Mouse (Mus musculus) midbrain, embryonic 14.5 days (tissue): Measurements from ENCODE around the gene Tox3. TPM values are rescaled to one million over a fixed set of nuclear protein-coding genes. Genes with fewer than 3 reads are reported as not detected.

ENCODE experiments used
- ATAC-seq: fragments of 200-750 bp; cut with Nextera tagmentation; 2 replicates; pipeline ENCODE4 v1.8.0; 2017; ENCODE audit warnings: moderate number of reproducible peaks, moderate library complexity; ENCODE audit not compliant: low FRiP score, low TSS enrichment
- DNase-seq: peaks from one replicate; pipeline ENCODE4 v3.0.0-alpha.2; 2015
- H3K27ac ChIP-seq: fragments of 300-500 bp; sonication (generic); replicated peaks from 2 replicates; pipeline ENCODE4 v1.5.1; 2014; ENCODE audit warnings: mild to moderate bottlenecking, low read depth, low read length, moderate library complexity
- H3K27me3 ChIP-seq: fragments of 300-500 bp; sonication (generic); 2 replicates; pipeline ENCODE4 v1.6.1; 2014; ENCODE audit warnings: low read length, control low read depth, mixed read lengths; ENCODE audit not compliant: control insufficient read depth, insufficient read depth
- H3K36me3 ChIP-seq: fragments of 300-500 bp; sonication (generic); 2 replicates; pipeline ENCODE4 v1.6.1; 2014; ENCODE audit warnings: low read length, control low read depth; ENCODE audit not compliant: control insufficient read depth, insufficient read depth
- H3K4me1 ChIP-seq: fragments of 300-500 bp; sonication (generic); 2 replicates; pipeline ENCODE4 v1.6.1; 2014; ENCODE audit warnings: mild to moderate bottlenecking, antibody characterized with exemption, low read length, control low read depth; ENCODE audit not compliant: control insufficient read depth, insufficient read depth
- H3K4me2 ChIP-seq: fragments of 300-500 bp; sonication (generic); 2 replicates; pipeline ENCODE4 v1.6.1; 2014; ENCODE audit warnings: mild to moderate bottlenecking, low read length, moderate library complexity
- H3K4me3 ChIP-seq: fragments of 300-500 bp; sonication (generic); replicated peaks from 2 replicates; pipeline ENCODE4 v1.5.1; 2014; ENCODE audit warnings: low read depth, low read length
- H3K9ac ChIP-seq: fragments of 300-500 bp; sonication (generic); replicated peaks from 2 replicates; pipeline ENCODE4 v1.6.1; 2014; ENCODE audit warnings: mild to moderate bottlenecking, low read length, moderate library complexity
- H3K9me3 ChIP-seq: fragments of 300-500 bp; sonication (generic); 2 replicates; pipeline ENCODE4 v1.6.1; 2016; ENCODE audit warnings: low read length, control low read depth, mixed read lengths; ENCODE audit not compliant: control insufficient read depth
- WGBS: fragments of 180-500 bp; shearing (Covaris S2); extraction: QIAGEN DNeasy Blood & Tissue Kit; methylation state at CpG from one replicate; pipeline ENCODE4 v1.1.7; 2014; 5-methylcytosine and 5-hydroxymethylcytosine counted together
- polyA plus RNA-seq: library from polyadenylated mRNA; unstranded; fragments of >200 nt; fragmentation: Nextera tagmentation; extraction: Ambion mirVana; gene quantifications from 2 replicates; pipeline ENCODE4 v1.2.1, GENCODE M21; 2014

The Tox3 gene
- polyA plus RNA-seq, 1 experiment from 2014 or later: 40.2 TPM

DNA sequence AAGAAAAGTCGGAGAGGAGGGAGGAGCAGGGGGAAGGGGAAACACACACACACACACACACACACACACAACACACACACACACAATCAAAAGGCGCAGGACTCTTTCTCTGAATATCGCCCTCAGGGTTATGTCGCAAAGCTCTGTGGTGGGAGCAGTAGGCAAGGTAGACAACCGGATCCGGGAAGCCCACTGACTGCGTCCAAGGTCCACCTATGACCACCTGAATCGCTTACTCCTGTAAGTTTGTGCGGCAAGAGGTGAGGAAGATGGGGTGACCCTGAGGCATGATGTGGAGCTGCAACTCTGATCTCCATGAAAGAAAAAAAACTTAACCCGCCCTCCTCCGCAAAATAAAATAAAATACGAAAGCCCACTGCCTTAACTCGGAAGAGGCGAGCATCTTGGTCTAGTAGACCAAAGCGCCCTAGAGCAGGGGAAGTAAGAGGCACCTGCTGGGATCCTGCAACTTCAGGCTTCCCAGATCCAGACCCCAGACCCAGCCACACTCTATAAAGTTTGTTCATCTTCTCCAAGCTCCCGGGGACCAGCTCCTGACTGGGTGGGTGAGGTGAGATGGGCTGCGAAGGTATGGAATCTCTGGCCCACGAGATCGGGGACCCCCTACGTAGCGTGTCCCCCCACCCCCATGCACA, 1.1 kb downstream of the Tox3 start:
- DNase-seq: peak; percentile 55
- no peaks in the 10 kb centered on the region for H3K27me3 ChIP-seq
- peak overlapping the region; percentile 99 for H3K27ac ChIP-seq
- H3K4me1 ChIP-seq: peaks cover 20% of the 10 kb centered on the region
- H3K9me3 ChIP-seq: no peaks in the 10 kb centered on the region
- peak overlapping the region; percentile 85 for H3K4me3 ChIP-seq
- H3K9ac ChIP-seq: peak overlapping the region; percentile 99
- WGBS: 1% methylated on average over 21 of the region's 21 CpGs
- peak overlapping the region; percentile 86 for H3K4me2 ChIP-seq
- H3K36me3 ChIP-seq: peaks cover 2% of the 10 kb centered on the region; the same call in 1 of the 2 replicates
- ATAC-seq: no peak

DNA sequence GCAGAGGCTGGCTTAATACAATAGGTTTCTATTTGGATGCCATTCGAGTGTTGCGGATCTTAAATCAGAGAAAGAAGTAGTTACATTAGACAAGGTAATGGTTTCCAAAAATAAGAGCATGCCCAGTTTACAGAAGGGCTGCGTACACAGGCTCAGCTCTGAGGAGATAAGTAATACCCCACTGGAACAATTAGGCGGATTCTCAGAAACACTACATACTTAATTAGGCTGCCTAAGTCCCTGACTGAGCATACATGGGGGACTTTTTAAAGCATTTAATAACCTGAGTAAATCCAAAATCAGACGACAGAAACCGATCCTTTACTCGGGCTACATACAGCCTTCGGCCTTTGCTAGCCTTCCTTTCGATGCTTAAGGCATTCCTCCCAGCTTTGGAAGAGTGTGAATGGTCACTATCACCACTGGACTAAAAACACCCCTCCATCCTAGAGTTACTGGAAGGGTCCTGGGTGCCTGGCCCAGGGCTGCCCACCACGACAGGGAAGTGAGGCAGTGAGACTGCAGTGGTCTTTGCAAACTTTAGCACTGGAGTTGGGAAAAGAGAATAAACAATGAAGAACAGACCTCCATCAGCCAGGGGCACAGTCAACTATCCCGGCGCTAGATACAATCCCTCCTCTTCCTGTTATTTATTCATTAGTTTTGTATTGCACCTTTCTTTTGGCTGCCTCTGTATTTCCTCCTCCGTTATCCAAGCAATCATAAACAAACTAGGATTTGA, 1.8 kb downstream of the Tox3 start:
- H3K36me3 ChIP-seq: peaks cover 5% of the 10 kb centered on the region; the same call in 1 of the 2 replicates
- peak overlapping the region; percentile 86 for H3K4me2 ChIP-seq
- H3K27ac ChIP-seq: peak overlapping the region; percentile 99
- H3K9ac ChIP-seq: peak overlapping the region; percentile 99
- H3K27me3 ChIP-seq: no peaks in the 10 kb centered on the region
- peak overlapping the region; percentile 85 for H3K4me3 ChIP-seq
- peak; percentile 43 for DNase-seq
- H3K4me1 ChIP-seq: peaks cover 23% of the 10 kb centered on the region
- 3% methylated on average over 13 of the region's 13 CpGs for WGBS
- H3K9me3 ChIP-seq: no peaks in the 10 kb centered on the region
- ATAC-seq: no peak

DNA sequence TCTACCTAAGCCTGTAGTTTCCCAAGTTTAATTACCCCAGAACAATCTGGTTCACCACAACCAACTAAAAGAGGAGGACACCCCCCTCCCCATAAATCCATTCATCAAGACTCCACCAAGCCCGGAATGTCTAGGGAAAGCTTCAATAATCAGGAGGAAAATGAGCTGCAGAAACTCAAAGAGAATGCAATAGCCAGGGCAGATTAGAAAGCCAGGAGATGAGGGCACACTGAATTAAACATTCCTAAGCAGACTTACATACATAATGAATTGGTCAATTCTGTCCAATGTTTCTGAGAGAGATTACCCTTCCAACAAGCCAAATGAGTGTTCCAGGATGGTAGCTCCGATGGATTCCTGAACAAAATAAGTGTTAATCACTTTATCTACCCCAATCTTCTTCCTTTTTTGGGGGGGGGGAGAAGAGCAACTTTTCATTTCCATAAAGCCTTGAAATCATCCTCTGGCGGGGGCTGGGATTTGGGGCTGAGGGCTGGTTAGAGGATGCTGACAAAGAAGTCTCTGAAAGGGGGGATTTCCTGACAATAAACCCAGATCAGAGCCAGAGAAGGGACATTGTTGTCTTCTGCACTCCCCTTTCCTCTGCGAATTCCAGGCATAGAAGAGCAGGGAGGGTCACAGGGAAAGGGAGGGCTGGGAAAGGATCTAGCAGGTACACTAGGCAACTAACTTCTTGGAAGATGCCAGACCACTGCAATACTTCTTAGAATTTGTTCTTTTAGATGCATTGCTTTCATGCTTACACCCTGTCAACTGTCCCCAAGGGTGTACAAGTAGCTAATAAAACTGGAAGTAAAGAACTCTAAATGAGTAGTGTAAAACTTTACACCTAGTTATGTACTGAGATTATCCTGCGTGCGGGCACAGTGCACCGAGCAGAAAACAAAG, 17.5 kb downstream of the Tox3 start:
- H3K4me1 ChIP-seq: peaks cover 30% of the 10 kb centered on the region
- WGBS: 22% methylated on average over 7 of the region's 7 CpGs

DNA sequence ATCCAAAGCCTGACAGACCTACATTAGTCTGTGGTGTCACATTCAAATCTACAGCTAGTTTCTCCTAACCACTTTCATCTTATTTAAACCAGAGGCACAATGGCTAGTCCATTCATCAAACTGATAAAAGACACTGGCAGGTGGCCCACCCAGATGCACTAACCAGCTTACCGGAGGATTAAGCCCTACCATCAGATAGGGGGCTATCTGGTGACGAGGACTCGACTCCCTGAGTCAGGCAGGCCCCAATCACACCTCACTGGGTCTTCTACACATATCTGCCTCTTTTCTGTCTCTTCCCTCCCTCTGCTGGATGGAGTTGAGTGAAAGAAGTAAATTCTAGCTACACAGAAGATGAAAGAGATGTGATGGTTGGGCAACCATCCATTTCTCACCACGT, 24.3 kb downstream of the Tox3 start:
- Histone ChIP-seq H3K4me3 (no peak overlapping the region), H3K9me3 (no peaks in the 10 kb centered on the region), H3K4me2 (peak overlapping the region; percentile 17; the same call in 1 of the 2 replicates), H3K27me3 (no peaks in the 10 kb centered on the region), H3K27ac (peak overlapping the region; percentile 34; the same call in 1 of the 2 replicates), H3K9ac (no peak overlapping the region), H3K4me1 (peaks cover 43% of the 10 kb centered on the region), H3K36me3 (peaks cover under 1% of the 10 kb centered on the region)
- ATAC-seq: no peak
- peak; percentile 19 for DNase-seq
- 7% methylated on average over 4 of the region's 4 CpGs for WGBS

More for the DNA sequence above, 17.5 kb downstream of the Tox3 start:
- H3K9me3 ChIP-seq: no peaks in the 10 kb centered on the region
- H3K27me3 ChIP-seq: no peaks in the 10 kb centered on the region
- H3K27ac ChIP-seq: peak overlapping the region; percentile 58
- ATAC-seq: no peak; the same call in 1 of the 2 replicates
- DNase-seq: peak; percentile 57
- H3K4me3 ChIP-seq: no peak overlapping the region
- no peak overlapping the region for H3K9ac ChIP-seq
- peak overlapping the region; percentile 9; the same call in 1 of the 2 replicates for H3K4me2 ChIP-seq
- peaks cover 7% of the 10 kb centered on the region for H3K36me3 ChIP-seq

DNA sequence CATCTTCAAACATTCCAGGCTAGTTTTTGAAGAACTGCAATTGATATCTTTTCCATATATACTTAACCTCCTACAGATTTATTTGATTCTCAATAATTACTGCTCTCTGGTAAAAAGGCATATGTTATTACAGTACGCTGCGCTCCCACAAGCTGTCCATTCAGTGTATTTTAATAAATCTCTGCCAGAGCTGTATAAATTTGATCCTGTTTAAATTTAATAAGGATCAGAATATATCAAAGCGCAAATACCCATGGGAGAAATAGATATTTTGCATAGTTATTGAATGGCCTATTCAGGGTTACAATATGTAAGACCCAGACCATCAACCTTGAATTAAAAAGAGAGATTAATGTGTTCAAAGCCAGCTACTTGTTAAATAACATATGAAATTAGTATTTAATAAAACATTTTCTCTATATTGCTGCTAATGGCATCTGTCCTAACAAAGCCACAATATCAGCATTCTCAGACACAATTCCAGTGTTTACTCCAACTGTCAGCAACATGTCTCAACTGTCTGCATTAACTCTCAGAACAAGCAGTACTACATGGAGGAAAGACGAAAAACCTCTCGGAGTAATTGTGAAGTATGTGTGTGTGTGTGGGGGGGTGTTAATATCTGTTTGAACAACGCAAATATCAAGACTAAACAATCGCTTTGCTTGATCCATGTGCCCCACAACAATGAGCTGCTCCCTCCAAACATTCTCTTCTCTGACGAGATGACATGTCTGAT, 25.3 kb downstream of the Tox3 start:
- Histone ChIP-seq H3K36me3 (peaks cover 6% of the 10 kb centered on the region), H3K27ac (no peak overlapping the region; the same call in 1 of the 2 replicates), H3K4me1 (peaks cover 43% of the 10 kb centered on the region), H3K4me2 (no peak overlapping the region), H3K9ac (no peak overlapping the region), H3K4me3 (no peak overlapping the region), H3K27me3 (no peaks in the 10 kb centered on the region), H3K9me3 (no peaks in the 10 kb centered on the region)
- ATAC-seq (no peak), DNase-seq (peak; percentile 64)
- 39% methylated on average over 8 of the region's 8 CpGs for WGBS

DNA sequence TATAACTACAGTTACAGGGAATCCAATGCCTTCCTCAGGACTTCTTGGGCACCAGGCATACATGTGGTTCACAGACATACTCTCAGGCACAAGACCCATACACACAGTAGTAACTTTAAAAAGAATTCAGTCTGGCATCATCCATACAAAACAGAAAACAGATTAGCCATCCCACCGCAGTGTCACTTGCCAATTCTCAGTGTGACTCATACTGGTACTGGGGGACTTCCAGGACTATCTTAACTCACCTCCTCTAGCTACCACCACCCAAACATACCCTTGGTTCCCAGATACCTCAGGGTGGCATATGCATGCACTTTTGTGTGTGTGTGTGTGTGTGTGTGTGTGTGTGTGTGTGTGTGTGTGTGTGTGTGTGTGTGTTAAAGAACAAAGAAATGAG, 26.9 kb downstream of the Tox3 start:
- no peak overlapping the region for H3K27ac ChIP-seq
- H3K9ac ChIP-seq: no peak overlapping the region
- peaks cover 41% of the 10 kb centered on the region for H3K4me1 ChIP-seq
- no peaks in the 10 kb centered on the region for H3K27me3 ChIP-seq
- no peaks in the 10 kb centered on the region for H3K9me3 ChIP-seq
- H3K4me3 ChIP-seq: no peak overlapping the region
- no peak for DNase-seq
- no peak overlapping the region for H3K4me2 ChIP-seq
- ATAC-seq: no peak
- H3K36me3 ChIP-seq: peaks cover 6% of the 10 kb centered on the region
- 96% methylated on average over 1 of the region's 1 CpGs for WGBS

DNA sequence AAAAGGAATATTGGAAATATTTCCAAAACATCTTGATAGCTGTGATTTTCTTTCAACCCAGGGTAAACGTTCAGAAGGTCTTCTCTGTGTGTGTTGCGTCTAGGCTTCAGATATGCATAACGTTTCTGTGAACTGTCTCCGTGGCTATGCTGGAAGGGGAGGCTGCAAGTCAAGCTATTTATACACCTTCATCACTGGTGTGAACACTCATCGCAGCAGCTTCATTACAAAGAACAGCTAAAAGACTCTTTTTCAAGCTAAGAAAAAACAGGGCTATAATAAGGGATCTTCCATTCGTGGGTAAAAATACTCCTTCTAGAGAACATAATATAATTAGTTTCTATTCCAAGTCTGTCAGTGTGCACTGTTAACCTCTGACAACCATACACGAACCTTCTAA, 33.8 kb downstream of the Tox3 start:
- H3K4me2 ChIP-seq: no peak overlapping the region
- H3K4me3 ChIP-seq: no peak overlapping the region
- H3K4me1 ChIP-seq: peaks cover 7% of the 10 kb centered on the region
- ATAC-seq: no peak
- no peak overlapping the region for H3K27ac ChIP-seq
- peaks cover 6% of the 10 kb centered on the region for H3K36me3 ChIP-seq
- WGBS: 51% methylated on average over 7 of the region's 7 CpGs
- no peaks in the 10 kb centered on the region for H3K27me3 ChIP-seq
- no peak for DNase-seq
- no peak overlapping the region for H3K9ac ChIP-seq
- H3K9me3 ChIP-seq: no peaks in the 10 kb centered on the region

DNA sequence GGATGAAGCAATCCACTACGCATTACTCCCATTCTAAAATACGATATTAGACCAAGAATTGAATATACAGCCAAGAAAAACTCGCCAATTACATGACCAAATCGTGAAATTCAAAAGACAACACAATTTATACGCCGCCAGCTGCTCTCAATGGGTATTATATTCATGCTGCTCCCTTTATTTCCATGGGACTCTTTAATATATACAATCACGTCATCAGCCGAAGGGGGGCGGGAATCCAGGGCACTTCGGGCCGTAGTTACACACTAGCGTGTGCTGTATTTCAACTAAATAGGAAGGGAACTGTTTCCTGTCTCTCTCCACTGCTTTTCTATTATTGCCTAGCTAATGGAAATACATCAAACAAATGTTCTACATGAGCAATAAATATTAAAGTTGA, 45.2 kb downstream of the Tox3 start:
- DNase-seq: peak; percentile 82
- no peaks in the 10 kb centered on the region for H3K9me3 ChIP-seq
- peaks cover 60% of the 10 kb centered on the region for H3K4me1 ChIP-seq
- H3K4me2 ChIP-seq: peak overlapping the region; percentile 41
- peak; percentile 57; the same call in 1 of the 2 replicates for ATAC-seq
- WGBS: 22% methylated on average over 12 of the region's 12 CpGs
- H3K36me3 ChIP-seq: 0 out of 2 replicates have a peak, but pooled peaks cover 3% of the 10 kb centered on the region
- peak overlapping the region; percentile 34; the same call in 1 of the 2 replicates for H3K9ac ChIP-seq
- no peak overlapping the region for H3K4me3 ChIP-seq
- H3K27ac ChIP-seq: peak overlapping the region; percentile 78
- no peaks in the 10 kb centered on the region for H3K27me3 ChIP-seq
